25 mouse cellular contexts compared by ENCODE assay signal in the genomic region with DNA sequence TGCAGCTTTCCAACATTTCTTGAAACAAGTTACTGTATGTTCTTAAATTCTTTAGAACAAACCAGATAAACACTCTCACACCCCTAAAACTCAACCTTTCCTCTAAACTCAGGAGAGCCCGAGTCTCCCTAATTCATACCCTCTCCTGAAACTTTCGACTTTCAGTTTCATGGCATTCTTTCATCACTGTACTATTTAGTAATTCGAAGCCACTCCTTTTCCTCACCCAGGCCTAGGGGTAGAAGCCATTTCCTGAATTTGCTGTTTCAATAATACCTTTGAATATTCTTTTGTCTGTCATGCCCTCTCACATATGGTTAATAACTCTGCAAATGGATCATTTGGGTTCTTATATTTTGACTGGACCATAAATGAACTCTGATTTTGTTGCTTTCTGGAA. TPM values are rescaled to one million over a fixed set of nuclear protein-coding genes. Genes with fewer than 3 reads are reported as not detected.
"Had no signal": no experiment of that assay in that cellular context is flagged by ENCODE, and none has a peak within 500 bp of the region (broad histone marks: within the 10 kb centered on the region; RNA-seq: fewer than 3 reads in every experiment).

No protein-coding gene starts in this region.

- H3K9ac ChIP-seq: neural tube, embryonic 13.5 days; neural tube, embryonic 15.5 days; stomach, embryonic 15.5 days had no signal

- H3K27ac ChIP-seq: neural tube, embryonic 13.5 days; neural tube, embryonic 15.5 days; stomach, embryonic 15.5 days; stomach, postnatal 0 days had no signal

- H3K27me3 ChIP-seq: neural tube, embryonic 13.5 days; neural tube, embryonic 15.5 days; stomach, embryonic 15.5 days had no signal

- H3K4me2 ChIP-seq: neural tube, embryonic 13.5 days; neural tube, embryonic 15.5 days; stomach, embryonic 15.5 days had no signal

- H3K36me3 ChIP-seq: neural tube, embryonic 13.5 days; neural tube, embryonic 15.5 days; stomach, embryonic 15.5 days had no signal

- H3K4me3 ChIP-seq: neural tube, embryonic 13.5 days; neural tube, embryonic 15.5 days; stomach, embryonic 15.5 days had no signal

- H3K9me3 ChIP-seq: neural tube, embryonic 13.5 days; neural tube, embryonic 15.5 days; stomach, embryonic 15.5 days had no signal

- H3K4me1 ChIP-seq: neural tube, embryonic 13.5 days; neural tube, embryonic 15.5 days; stomach, embryonic 15.5 days had no signal

- DNase-seq: retina, postnatal 1 day; right cerebral cortex, adult 18-20 months; right cerebral cortex, postnatal 14 days; right cerebral cortex, postnatal 25 days; right cerebral cortex, postnatal 4 days; spleen, adult 18-20 months; thymus, adult 18-20 months; thymus, adult 2 months; thymus, postnatal 14 days; thymus, postnatal 25 days; thymus, postnatal 36 days; thymus, postnatal 4 days had no signal

RNA-seq across cellular contexts. Expression of gene Olfr640, which starts 1.6 kb away (rescaled TPM):
- polyA plus RNA-seq: neural tube, embryonic 13.5 days; neural tube, embryonic 14.5 days; neural tube, embryonic 15.5 days; small intestine, adult 2 months; spleen, adult 2 months; stomach, embryonic 14.5 days; stomach, embryonic 15.5 days; stomach, embryonic 16.5 days; stomach, postnatal 0 days; testis, adult 2 months; thymus, adult 2 months; thymus, postnatal 0 days; urinary bladder, adult 2 months had no signal

RNA-seq across cellular contexts. Expression of gene Olfr641, which starts 8.3 kb away (rescaled TPM):
- total RNA-seq: neutrophil, adult 5-6 weeks had no signal
- polyA plus RNA-seq: neural tube, embryonic 13.5 days; neural tube, embryonic 14.5 days; neural tube, embryonic 15.5 days; small intestine, adult 2 months; spleen, adult 2 months; stomach, embryonic 14.5 days; stomach, embryonic 15.5 days; stomach, embryonic 16.5 days; stomach, postnatal 0 days; thymus, adult 2 months; thymus, postnatal 0 days; urinary bladder, adult 2 months had no signal

RNA-seq across cellular contexts. Expression of gene Olfr639, which starts 9.9 kb away (rescaled TPM):
- total RNA-seq: neutrophil, adult 5-6 weeks had no signal
- polyA plus RNA-seq: neural tube, embryonic 13.5 days; small intestine, adult 2 months; spleen, adult 2 months; stomach, embryonic 15.5 days; stomach, embryonic 16.5 days; testis, adult 2 months; thymus, adult 2 months; urinary bladder, adult 2 months had no signal

RNA-seq across cellular contexts. Expression of gene Olfr642, which starts 25.5 kb away (rescaled TPM):
- total RNA-seq: neutrophil, adult 5-6 weeks had no signal
- polyA plus RNA-seq: neural tube, embryonic 13.5 days; neural tube, embryonic 14.5 days; neural tube, embryonic 15.5 days; small intestine, adult 2 months; spleen, adult 2 months; stomach, embryonic 14.5 days; stomach, embryonic 15.5 days; stomach, embryonic 16.5 days; stomach, postnatal 0 days; testis, adult 2 months; thymus, adult 2 months; thymus, postnatal 0 days; urinary bladder, adult 2 months had no signal

RNA-seq across cellular contexts. Expression of gene Olfr638, which starts 28.4 kb away (rescaled TPM):
- total RNA-seq: neutrophil, adult 5-6 weeks had no signal
- polyA plus RNA-seq: neural tube, embryonic 13.5 days; neural tube, embryonic 14.5 days; neural tube, embryonic 15.5 days; small intestine, adult 2 months; spleen, adult 2 months; stomach, embryonic 14.5 days; stomach, embryonic 15.5 days; stomach, embryonic 16.5 days; stomach, postnatal 0 days; testis, adult 2 months; thymus, adult 2 months; thymus, postnatal 0 days; urinary bladder, adult 2 months had no signal
